Mouse (Mus musculus) testis, postnatal 10 days (tissue): ENCODE measurements around the gene Ufsp1.
"Not testable (repeated sequence)": the region's sequence is repeated elsewhere in the genome, so short reads cannot be mapped to it uniquely, and the experiment has no call there.

ENCODE experiments used
- DNase-seq: peaks from one replicate; pipeline ENCODE4 v3.0.0; 2021; ENCODE audit warnings: low spot score

The Ufsp1 gene

DNA sequence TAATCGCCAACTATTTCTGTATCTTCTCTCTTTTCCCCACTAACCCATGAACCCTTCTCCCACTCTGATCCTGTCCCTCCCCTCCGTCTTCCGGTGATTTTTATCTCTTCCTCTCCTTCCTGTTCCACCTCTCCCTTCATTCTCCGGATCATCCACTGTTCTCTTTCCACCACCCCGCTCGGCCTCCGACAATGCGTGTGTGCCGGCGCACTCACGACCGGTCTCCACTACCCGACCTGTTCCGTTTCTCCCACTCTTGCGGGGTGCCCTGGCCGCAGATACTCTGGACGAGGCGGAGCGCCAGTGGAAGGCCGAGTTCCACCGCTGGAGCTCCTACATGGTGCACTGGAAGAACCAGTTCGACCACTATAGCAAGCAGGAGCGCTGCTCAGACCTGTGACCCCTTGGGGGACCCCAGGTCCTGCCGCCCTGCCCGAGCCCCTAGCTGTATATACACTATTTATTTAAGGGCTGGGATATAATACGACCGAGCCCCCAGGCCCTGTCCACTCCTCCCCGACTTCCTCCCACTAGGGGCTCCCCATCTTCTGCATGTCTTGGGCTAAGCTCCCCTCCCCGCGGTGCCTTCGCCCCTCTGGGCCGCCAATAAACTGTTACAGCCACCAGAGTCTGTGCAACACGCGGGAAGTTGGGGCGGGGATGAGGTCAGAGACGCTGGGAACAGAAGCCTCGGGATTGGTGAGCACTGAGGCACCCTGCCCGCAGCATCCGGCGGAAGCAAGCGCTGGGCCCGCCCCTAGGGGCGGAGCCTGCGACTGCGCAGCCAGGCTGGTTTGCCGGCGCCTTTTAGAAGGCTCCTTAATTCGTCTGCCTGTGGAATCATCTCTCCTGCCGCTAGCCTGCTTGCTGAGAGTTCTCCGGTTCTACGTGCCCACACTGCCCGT is at the start of gene Ufsp1:
Gene Ufsp1, plus strand, starts transcription at position 791 of the 905 bp plus-strand sequence.
- DNase-seq, result peak; percentile 95

DNA sequence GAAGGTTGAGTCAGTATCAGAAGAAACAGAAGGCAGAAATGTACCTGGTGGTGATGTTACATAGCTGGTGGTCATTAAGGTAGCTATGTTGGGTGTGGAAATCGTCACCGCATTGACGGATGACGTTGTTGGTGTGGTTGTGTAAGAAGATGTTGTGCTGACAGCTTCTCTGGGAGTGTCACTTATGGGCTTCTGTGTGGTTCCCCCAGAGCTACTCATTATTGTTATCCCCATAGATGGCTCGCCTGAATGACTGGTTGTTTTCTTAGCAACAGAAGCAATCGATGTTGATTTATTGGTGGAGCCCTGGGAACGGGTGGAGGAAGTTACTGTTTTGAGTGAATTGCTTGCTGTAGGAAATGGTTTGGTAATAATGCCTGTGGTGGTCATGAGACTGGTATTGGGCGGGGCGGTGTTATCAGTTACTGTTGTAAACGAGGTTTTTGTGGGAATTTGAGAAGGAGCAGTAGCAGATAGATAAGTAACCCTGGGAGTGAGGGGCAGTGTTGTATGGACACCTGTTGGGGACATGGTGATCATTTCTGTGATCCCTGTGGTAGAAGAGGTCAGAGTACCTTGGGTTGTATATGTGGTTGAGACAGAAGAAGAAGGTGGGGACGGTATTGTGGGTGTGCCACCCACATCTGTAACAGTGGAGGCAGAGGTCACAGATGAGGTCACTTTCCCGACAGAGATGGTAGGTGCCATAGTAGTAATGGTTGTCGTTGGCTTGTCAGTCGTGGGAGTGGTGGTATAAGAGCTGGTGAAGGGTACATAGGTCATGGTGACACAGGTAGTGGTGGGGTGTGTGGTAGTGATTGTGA is 30.3 kb upstream of the Ufsp1 start:
- no peak for DNase-seq

DNA sequence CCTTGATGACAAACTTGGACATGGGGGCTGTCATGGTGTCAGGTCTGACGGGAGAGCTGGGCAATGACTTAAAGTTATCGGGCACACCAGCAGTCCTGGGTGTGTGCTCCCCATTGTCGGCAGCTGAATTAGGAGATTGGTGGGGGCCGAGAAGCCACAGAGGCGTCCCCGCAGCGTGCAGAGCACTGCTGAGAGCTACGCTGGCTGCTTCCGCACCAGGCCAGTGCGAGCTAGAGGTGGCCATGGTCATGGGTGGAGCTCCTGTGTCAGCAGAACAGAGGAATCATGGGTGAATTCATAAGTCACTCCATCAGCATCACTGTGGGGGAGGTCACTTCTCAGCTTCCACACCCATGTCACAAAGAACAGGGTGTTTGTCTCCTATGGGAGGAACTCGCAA is 29.6 kb upstream of the Ufsp1 start:
- DNase-seq, result no peak

DNA sequence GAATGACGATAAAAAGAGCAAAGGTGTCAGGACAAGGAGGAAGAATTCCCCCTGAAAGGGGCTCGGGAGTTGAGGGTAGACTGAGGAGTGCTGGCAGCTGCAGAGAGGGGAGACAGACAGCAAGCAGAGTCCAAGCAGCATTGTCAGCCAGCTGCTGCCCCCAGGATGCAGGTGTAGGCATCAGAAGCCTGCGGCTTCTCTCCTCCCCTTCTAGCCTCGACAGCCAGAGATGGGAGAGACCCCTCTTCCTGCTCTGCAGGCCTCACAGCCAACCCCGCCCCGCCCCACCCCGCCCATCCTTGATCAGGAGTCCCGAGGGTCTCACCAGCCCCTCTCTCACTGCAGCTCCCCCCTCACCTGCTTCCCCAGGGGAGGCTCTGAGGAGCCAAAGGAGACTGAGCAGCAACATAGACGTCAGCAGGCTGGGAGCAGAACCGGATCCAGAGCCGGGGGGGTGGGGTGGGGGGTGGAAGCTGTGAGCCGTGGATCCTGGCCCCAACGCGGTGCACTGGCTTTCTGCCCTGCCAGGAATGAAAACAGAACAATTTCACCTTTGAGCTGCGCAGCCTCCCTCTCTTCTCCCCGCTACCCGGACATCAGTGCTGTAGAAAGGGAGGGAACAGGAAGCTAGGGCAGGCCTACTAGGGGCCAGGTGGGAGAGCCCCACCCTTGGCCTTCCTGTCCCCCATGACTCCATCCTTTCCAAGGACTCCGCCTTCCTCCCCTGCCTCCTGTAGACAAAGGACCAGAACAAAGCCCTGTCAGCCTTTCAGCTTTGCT is 26.1 kb upstream of the Ufsp1 start:
- DNase-seq, result no peak

DNA sequence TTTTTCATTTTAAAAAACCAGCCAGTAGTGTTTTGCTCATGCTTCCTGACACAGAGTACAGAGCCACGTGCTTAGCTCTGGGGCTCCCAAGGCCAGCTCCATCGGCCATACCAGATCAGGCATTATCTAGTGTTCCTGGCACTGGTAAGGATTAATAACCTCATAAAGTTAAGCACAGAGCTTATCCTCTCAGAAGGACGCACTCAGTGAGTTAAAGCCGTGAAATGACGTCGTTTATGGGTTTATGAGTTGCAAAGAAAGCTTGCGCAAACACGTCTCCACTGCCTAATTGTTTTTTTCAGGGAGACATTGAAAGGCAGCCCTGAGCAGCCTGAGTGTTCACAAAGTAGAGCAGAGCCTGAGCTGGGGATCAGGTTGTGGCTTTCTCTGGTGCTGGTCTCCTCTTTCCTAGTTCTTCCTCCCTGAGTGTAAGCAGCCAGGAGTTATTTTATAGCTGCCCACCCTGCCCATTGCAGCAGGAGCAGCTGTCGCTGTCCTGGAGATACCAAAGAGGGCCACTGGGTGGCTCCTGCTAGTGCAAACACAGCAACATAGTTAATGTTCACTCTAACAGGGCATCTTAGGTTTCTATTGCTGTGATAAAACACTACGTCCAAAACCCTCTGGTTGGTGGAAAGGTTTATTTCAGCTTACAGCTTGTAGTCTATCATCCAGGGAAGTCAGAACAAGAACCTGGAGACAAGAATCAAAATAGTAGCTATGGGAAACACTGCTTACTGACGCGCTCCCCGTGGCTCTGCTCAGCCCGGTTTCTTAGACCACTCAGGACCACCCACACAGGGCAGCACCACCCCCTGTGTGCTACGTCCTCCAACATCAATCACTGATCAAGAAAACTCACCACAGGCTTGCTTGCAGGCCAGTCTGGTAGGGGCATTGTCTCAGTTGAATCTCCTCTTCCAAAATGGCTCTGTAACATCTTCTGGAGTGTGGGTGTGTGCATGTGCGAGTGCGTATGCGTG is 16.8 kb upstream of the Ufsp1 start:
- peak; percentile 66 for DNase-seq

DNA sequence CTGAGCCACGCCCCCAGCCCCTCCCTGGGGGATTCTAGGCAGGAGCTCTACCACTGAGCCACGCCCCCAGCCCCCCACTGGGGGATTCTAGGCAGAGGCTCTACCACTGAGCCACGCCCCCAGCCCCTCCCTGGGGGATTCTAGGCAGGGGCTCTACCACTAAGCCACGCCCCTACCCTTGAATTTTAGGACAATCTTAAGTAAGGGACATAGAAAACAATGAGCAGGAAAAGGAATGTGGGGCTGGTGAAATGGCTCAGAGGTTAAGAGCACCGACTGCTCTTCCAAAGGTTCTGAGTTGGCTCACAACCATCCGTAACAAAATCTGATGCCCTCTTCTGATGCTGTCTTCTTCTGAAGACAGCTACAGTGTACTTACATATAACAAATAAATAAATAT is 10.0 kb upstream of the Ufsp1 start:
- not testable (repeated sequence) for DNase-seq

DNA sequence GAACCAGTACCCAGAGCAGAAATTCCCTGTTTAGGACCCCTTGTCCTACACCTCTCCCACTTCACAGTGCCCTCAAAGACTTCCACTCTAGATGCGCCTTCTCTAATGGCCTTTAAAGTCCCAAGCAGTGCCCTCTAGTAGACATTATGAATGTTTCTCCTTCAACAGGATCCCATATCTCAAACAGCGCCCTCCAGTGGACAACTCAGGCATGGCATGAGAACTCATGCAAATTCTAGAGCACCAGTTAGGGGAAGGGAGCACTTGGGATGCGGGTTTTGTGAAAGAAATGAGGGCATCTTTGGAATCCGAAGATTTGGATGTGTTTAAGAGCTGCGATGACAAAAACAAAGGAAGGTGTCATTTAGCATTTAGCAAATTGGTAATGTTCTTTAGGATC is 9.4 kb upstream of the Ufsp1 start:
- DNase-seq, result peak; percentile 84

DNA sequence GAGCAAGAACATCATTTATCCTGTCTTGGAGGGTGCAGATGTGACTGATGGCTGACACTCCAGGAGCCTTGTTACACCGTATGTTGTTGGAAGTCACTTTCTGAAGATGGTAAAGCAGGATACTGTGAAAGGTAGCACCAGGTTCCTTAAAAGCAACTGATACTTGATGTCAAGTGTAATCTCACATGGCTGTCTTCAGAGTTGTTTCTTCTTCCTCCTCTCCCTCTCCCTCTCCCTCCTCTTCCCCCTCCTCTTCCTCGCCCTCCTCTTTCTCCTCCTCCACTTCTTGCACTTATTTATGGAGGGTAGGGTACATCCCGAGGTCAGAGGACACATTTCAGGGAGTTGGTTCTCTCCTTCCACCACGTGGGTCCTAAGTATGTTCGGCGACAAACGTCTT is 8.4 kb upstream of the Ufsp1 start:
- DNase-seq, result no peak

DNA sequence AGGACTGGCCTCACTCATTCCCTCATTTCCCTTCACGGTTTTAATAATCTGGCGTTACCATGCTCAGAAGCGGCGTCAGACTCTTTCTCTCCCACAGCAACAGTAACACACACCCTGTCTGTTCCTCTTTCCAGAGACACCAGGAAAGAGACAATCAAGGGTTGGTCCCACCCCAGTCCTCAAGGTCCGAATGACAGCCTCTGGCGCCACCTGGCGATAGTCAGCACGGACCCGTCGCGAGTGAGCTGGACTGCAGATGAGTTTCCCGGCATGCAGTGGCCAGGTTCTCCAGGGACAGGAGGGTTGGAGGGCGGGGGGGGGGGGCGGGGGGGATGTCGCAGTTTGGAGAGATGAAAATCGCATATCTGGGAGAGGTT is 7.8 kb upstream of the Ufsp1 start:
- peak; percentile 95 for DNase-seq

DNA sequence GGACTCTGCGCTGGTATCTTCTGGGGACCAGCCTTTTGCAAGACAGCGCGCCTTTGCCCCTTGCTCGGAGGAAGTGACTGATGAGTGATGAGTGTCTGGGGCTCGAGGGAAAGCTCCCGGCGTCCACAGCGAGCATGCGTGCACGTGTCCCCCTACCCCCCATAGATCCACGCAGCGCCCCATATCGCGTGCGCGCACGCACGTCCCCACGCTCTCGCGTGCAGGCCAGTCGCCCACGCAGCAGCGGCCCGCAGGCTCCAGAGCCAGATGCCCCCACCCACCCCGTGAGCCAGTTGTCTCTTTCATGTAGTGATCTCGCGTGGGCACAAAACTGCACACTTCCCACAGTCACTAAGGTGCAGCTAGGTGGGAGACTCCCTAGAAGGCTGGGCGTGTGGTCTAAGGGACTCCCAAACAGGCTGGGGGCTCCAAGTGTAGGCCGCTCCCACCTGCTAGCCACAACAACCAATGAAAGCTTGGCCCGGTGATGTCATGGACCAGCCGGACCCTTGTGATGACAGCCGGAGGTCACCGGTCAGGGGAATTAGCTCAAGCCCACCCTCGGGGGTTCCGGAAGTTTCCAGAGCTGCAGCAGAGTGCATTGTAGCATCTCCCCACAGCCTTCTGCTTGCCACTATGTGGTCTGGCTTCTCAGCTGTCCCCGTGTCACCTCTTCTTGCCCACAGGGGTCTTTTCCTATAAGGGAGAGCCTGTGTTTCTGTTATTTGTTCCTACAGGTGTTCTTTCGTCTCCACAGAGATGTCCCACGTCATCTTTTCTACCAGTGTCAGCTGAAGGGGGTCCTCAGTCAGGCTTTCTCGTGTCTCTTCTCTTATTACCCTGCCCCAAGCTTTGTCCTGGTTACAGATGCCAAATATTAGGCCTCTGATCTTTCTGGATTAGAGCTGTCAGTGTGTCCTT is 7.1 kb upstream of the Ufsp1 start, which contains the start of gene Ache:
Gene Ache, plus strand, starts transcription at position 488 of the 921 bp plus-strand sequence.
- no peak for DNase-seq

DNA sequence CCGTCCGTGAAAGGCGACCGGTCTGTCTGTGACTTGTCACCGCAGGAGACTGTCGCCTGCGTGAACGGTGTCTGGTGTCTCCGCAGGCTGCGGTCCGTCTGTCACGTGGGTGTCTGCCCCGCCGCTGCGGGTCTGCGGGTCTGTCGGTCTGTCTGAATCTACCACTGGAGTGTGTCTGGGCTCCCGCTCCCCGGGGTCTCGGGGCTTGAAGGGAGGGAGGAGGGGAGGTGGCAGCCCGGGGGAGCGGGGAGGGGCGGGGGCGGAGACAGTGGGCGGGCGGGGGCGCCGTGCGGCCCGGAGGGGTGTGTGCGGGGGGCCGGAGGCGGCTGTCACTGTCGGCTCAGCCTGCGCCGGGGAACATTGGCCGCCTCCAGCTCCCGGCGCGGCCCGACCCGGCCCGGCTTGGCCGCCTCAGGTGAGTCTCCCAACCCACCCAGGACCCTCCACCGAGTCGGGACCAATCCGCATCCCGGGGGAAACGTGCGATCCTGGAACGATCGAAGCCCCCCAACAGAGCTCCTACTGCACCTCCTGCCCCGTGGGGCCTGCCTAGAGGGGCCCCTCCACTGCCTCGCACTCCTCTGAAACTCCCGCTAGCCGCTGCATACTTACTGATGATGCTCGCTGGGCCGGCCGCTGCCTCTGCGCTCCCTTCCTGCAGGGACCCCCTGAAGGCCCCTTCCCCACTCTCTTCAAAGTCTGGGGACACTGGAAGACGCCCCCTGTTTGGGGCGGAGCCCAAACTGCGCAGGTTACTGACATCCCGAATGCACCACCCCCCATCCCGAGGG is 6.3 kb upstream of the Ufsp1 start:
- DNase-seq, result no peak

DNA sequence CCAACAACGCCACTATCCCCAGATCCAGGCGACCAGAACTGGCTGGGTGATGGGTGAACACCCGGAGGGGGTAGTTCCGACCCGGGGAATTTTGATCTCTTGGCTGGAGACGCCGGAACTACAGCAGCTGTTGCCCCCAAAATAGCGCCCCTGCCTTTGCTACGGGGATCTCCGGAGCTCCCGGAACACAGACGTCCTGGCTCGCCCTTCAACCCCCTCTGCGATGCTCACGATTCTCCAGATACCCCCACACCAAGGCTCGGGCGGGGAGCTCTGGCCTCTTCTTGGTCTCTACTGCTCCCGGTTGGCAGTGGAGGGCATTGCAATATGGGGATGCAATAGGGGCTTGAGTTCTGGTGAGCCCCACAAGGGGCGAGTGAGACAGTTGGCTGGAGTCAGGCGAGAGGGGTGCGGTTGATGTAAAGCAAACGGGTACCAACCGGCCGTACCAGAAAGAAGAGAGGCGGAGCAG is 5.4 kb upstream of the Ufsp1 start:
- peak; percentile 67 for DNase-seq

DNA sequence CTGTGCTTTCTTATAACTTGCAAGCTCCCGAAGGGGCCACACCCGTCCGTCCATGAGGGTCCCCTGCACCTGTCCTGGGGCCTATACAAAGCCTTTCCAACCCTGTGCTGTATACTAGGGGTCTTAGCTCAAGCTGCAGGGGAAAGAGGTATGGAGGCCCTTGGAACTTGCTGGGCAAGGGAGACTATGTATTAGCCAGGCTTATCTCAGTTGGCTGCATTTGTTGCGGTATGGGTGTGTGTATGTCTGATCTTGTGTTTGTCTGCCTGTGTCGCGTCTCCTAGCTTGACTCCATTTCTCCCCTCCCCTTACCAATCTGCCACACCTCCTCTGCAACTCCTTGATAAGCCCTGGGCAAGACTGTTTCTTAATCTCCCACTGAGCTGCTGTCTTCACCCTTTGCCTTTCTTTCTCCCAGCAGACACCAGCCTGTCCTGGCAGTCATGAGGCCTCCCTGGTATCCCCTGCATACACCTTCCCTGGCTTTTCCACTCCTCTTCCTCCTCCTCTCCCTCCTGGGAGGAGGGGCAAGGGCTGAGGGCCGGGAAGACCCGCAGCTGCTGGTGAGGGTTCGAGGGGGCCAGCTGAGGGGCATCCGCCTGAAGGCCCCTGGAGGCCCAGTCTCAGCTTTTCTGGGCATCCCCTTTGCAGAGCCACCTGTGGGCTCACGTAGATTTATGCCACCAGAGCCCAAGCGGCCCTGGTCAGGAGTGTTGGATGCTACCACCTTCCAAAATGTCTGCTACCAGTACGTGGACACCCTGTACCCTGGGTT is 4.7 kb upstream of the Ufsp1 start:
- no peak for DNase-seq

DNA sequence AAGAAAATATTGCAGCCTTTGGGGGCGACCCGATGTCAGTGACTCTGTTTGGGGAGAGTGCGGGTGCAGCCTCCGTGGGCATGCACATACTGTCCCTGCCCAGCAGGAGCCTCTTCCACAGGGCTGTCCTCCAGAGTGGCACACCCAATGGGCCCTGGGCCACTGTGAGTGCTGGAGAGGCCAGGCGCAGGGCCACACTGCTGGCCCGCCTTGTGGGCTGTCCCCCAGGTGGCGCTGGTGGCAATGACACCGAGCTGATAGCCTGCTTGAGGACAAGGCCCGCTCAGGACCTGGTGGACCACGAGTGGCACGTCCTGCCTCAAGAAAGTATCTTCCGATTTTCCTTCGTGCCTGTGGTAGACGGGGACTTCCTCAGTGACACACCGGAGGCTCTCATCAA is 3.8 kb upstream of the Ufsp1 start:
- peak; percentile 81 for DNase-seq

DNA sequence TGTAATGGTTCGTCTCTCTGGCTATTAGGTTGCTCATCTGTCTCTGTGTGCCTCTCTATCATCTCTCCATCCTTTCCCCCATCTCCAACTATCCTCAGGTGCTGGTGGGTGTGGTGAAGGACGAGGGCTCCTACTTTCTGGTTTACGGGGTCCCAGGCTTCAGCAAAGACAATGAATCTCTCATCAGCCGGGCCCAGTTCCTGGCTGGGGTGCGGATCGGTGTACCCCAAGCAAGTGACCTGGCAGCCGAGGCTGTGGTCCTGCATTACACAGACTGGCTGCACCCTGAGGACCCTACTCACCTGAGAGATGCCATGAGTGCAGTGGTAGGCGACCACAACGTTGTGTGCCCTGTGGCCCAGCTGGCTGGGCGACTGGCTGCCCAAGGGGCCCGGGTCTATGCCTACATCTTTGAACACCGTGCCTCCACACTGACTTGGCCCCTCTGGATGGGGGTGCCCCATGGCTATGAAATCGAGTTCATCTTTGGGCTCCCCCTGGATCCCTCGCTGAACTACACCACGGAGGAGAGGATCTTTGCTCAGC is 3.0 kb upstream of the Ufsp1 start:
- no peak for DNase-seq

DNA sequence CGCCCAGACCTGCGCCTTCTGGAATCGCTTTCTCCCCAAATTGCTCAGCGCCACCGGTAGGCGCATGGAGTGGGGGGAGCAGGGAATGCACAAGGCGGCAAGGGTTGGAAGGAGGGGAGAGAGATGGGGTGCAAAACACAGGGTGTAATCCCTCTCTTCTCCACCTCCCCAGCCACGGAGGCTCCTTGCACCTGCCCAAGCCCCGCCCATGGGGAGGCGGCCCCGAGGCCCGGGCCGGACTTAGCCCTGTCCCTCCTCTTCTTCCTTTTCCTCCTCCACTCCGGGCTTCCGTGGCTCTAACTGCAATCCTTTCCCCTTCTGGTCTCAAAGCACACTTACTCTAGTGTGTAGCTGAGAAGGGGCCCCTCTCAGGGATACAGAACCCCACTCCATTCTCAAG is 1.1 kb upstream of the Ufsp1 start:
- peak; percentile 85 for DNase-seq

DNA sequence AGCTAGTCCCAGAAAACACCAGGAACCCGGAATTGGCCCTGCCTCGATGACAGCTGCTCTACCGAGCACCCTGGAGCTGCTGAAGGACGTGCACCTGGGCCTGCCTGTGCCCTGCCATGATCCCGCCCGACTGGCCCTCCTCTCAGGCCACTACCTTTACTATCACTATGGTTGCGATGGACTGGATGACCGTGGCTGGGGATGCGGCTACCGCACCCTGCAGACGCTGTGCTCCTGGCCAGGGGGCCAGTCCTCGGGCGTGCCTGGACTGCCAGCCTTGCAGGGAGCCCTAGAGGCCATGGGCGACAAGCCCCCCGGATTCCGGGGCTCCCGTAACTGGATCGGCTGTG is 290 bp downstream of the Ufsp1 start:
- no peak for DNase-seq

DNA sequence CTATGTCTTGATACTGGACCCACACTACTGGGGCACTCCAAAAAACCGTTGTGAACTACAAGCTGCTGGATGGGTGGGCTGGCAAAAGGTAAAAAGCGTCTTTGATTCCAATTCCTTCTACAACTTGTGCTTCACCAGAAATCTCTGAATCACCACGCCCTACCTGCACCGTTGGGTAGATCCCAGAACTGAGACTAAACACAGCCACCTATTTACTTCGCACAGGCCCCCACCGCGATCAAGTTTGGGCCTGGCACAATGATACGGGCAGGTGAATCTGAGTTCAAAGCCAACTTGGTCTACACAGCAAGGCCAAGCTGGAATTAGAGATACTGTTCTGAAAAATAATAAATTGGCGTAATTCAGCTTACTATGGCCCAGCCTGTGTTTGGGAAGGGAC is 867 bp downstream of the Ufsp1 start:
- no peak for DNase-seq
